Mouse (Mus musculus): ENCODE data around the gene Ucp1.
"Not testable (repeated sequence)": the region's sequence is repeated elsewhere in the genome, so short reads cannot be mapped to it uniquely, and the experiment has no call there.

Gene Ucp1

GRCm38 (mm10) chr8:83290176-83290575, at the start of gene Ucp1:
Gene Ucp1, plus strand, starts transcription at chr8:83290352.
- DNase-seq (ENCODE audit: low spot score) = no peak

- no peak for DNase-seq (ENCODE audit: low spot score)
Measured at GRCm38 (mm10) chr8:83244151-83244550, 46.0 kb upstream of the Ucp1 start.

- no peak for DNase-seq (ENCODE audit: low spot score)
Measured at GRCm38 (mm10) chr8:83250858-83251257, 39.3 kb upstream of the Ucp1 start.

GRCm38 (mm10) chr8:83251362-83252246, 38.5 kb upstream of the Ucp1 start:
- DNase-seq (ENCODE audit: low spot score) = no peak

- no peak for DNase-seq (ENCODE audit: low spot score)
Measured at GRCm38 (mm10) chr8:83252791-83253190, 37.4 kb upstream of the Ucp1 start.

- no peak for DNase-seq (ENCODE audit: low spot score)
Measured at GRCm38 (mm10) chr8:83257631-83258030, 32.5 kb upstream of the Ucp1 start.

GRCm38 (mm10) chr8:83260418-83261215, 29.5 kb upstream of the Ucp1 start:
- DNase-seq (ENCODE audit: low spot score) = peak; percentile 68

- DNase-seq (ENCODE audit: low spot score) = no peak
Measured at GRCm38 (mm10) chr8:83271172-83271571, 19.0 kb upstream of the Ucp1 start.

GRCm38 (mm10) chr8:83272464-83272863, 17.7 kb upstream of the Ucp1 start:
- DNase-seq (ENCODE audit: low spot score) = no peak

GRCm38 (mm10) chr8:83274470-83274869, 15.7 kb upstream of the Ucp1 start:
- DNase-seq (ENCODE audit: low spot score) = no peak

GRCm38 (mm10) chr8:83278431-83278830, 11.7 kb upstream of the Ucp1 start:
- DNase-seq (ENCODE audit: low spot score) = no peak

GRCm38 (mm10) chr8:83285391-83285790, 4.8 kb upstream of the Ucp1 start:
- DNase-seq (ENCODE audit: low spot score) = no peak

- DNase-seq (ENCODE audit: low spot score) = no peak
Measured at GRCm38 (mm10) chr8:83297375-83297774, 7.2 kb downstream of the Ucp1 start.

GRCm38 (mm10) chr8:83300135-83300534, 10.0 kb downstream of the Ucp1 start:
- no peak for DNase-seq (ENCODE audit: low spot score)

- DNase-seq (ENCODE audit: low spot score) = no peak
Measured at GRCm38 (mm10) chr8:83304946-83305345, 14.8 kb downstream of the Ucp1 start.

- peak; percentile 30 for DNase-seq (ENCODE audit: low spot score)
Measured at GRCm38 (mm10) chr8:83309836-83310235, 19.7 kb downstream of the Ucp1 start.

GRCm38 (mm10) chr8:83315084-83315483, 24.9 kb downstream of the Ucp1 start:
- not testable (repeated sequence) for DNase-seq (ENCODE audit: low spot score)

GRCm38 (mm10) chr8:83315691-83316090, 25.5 kb downstream of the Ucp1 start:
- DNase-seq (ENCODE audit: low spot score) = no peak

GRCm38 (mm10) chr8:83320543-83320942, 30.4 kb downstream of the Ucp1 start:
- DNase-seq (ENCODE audit: low spot score) = no peak

- no peak for DNase-seq (ENCODE audit: low spot score)
Measured at GRCm38 (mm10) chr8:83322374-83322773, 32.2 kb downstream of the Ucp1 start.

- no peak for DNase-seq (ENCODE audit: low spot score)
Measured at GRCm38 (mm10) chr8:83323056-83323455, 32.9 kb downstream of the Ucp1 start.

- no peak for DNase-seq (ENCODE audit: low spot score)
Measured at GRCm38 (mm10) chr8:83327889-83328288, 37.7 kb downstream of the Ucp1 start.

GRCm38 (mm10) chr8:83331567-83331898, 41.4 kb downstream of the Ucp1 start:
- DNase-seq (ENCODE audit: low spot score) = peak; percentile 53
